Mouse (Mus musculus): ENCODE measurements at regions not wholly inside any gene's neighbourhood (a gene's known extent, or its start where the extent isn't known, plus 50 kb on each side); places are given as distances from the start of the nearest gene placed in this dataset.

DNA sequence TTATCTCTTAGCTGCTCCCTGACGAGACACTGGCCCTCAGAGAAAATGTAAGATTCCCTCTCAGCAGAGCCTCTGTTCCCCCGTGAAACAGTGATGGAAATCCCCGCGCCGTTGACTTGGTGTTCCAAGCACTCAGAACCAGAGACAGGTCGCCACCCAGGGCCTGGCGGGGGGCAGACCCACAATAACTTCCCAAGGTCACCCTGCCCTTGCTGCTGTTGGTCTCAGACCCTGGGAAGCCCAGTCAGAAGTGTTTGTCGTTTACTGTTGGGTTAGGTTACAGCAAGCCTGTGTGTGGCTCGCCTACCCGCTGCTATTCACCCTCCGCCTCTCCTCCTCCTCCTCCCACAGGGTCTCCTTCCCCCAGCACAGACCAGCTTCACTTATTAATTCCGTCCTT, 154.2 kb upstream of the Eomes start:
- DNase-seq (ENCODE audit: extremely low read depth, insufficient read length, low spot score): no peak

DNA sequence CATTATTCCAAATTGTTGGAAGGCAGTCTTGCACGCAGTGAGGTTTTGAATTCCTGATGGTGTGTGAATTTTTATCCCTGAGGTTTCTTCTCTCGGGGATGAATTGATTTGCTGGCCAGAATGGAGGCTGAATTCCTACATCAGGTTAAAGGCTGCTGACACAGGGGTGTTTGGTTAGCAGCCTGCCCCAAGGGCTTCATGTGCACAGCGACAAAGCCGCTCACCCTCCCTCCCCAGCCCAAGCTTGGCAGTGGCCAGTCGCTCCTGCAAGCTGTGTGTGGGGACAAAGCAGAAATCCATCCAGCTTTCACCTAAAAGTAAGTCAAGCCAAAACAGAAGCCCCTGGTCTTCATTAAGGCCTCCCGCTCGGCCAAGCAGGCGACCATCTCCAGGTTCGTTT, 151.4 kb upstream of the Eomes start:
- no peak for DNase-seq (ENCODE audit: extremely low read depth, insufficient read length, low spot score)

DNA sequence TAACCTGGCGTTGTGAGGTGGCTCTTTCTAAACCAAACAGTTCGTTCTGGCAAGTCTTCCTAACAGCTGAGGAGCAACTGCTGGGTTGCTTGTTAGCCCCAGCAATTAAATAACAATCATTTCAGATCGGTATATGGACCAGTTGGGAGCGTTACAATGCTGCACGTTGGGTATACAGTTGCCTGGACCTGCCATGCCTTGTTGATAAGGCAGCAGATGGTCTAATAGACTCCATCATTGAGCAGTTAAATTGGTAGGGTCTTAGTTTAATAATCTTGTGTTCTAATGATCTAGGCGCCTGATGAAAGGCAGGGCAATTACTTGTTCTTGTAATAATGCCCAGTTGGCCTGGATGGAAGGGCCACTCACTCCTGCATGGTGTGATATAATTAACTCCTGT, 150.1 kb upstream of the Eomes start:
- DNase-seq (ENCODE audit: extremely low read depth, insufficient read length, low spot score): no peak

DNA sequence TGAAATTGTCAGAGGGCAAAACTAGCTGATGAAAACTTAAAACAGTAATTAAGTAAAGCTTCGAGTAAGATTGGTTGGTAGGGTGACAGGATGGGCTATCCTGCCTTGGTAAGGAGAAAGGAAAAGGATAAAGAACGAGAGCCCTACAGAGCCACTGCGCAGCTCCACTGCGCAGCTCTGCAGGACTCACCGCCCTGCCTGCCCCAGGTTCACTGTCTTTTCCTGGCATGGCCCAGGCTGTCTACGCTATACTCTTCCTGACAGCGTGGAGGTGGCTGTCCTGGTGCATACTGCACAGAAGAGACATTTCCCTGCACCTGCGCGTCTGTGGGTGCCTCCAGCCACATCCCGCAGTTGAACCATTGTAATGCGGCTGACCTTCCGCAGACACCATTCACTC, 136.6 kb upstream of the Eomes start:
- DNase-seq (ENCODE audit: extremely low read depth, insufficient read length, low spot score): no peak

DNA sequence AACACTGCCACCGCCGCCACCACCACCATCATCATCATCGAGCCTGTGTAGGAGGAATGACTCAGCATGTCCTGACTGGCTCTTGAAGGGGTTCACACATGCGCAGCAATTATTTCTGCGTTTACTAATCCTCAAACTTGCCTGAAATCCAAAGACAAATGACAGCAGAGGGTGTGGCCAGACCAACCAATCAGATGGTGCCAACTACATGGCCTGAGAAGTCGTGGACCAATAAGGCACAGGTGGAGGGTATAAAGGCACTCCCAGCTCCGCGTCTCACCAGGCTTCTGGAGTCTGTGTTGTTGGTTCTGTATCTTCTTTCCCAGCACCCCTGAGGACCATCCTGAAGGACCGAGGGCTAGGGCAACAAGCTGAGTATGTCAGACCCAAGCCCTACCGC, 123.1 kb upstream of the Eomes start:
- DNase-seq (ENCODE audit: extremely low read depth, insufficient read length, low spot score): no peak

DNA sequence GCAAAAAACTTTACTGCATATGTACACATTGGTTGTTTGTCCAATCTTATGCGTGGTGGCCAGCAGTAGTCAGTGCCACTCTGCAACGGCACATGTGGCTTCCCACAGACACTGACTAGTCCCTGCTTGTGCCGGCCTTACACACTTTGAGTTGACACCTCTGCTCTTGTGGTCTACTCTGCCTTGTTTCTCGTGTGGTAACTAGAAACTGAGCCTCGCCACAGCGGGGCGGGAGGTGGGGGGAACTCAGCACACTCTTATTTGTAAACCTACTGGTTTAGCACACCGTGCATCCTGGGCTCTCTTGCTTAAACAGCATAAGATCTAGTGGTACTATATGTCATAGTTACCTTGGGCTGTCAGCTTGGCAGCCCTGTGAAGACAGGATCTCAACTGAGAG, 120.6 kb upstream of the Eomes start:
- no peak for DNase-seq (ENCODE audit: extremely low read depth, insufficient read length, low spot score)

DNA sequence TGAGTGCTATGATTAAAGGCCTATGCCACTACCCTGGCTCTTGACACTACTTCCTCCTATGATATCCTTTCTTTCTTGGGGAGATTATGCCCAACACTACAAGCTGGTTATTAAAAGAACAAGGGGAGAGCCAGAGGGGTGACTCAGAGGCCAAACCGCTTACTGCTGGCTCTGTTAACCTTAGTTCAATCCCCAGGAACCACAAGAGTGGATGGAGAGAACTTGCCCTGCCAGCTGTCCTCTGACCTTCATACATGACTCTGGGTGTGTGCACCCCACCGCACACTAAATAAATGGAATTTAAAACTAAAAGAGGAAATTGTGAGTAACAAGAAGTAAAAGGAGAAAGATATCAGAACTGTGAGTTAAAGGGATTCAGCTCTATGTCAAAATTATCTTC, 114.1 kb upstream of the Eomes start:
- DNase-seq (ENCODE audit: extremely low read depth, insufficient read length, low spot score): peak; percentile 31

DNA sequence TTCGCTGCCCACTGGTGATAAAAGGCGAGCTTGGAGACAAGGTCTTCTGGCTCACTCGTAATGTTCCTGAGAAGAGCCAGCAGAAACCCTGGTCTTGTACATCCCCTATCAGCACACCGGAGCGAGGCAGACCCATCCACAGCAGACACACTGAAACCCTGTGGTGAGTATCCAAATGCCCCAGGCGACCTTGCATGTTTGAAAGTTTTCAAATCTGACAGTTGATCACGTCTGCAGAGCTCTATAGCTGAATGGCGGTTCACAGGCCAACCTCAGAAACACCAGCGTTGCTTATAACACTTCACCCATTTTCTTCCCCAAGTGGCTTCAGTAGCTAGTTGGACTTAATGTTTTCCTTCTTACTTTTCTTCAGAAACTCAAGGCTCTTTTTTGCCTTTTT, 112.6 kb upstream of the Eomes start:
- DNase-seq (ENCODE audit: extremely low read depth, insufficient read length, low spot score): no peak

DNA sequence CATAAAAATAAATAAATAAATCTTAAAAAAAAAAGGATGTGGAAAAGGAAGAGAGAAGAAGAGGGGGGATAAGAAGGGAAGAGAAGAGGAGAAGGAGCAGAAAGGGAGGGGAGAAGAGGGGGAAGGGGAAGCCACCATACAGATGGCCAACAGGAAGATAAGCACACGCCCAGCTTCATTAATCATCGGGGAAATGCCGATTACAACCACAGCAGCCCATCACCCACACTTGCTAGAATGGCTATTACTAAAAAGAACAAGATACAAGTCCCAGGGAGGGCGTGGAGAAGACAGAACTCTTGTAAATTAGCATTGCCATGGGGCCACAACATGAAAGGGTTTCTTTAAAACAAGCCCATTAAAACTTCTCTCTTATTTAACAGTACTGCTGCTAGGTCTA, 110.7 kb upstream of the Eomes start:
- DNase-seq (ENCODE audit: extremely low read depth, insufficient read length, low spot score): no peak

DNA sequence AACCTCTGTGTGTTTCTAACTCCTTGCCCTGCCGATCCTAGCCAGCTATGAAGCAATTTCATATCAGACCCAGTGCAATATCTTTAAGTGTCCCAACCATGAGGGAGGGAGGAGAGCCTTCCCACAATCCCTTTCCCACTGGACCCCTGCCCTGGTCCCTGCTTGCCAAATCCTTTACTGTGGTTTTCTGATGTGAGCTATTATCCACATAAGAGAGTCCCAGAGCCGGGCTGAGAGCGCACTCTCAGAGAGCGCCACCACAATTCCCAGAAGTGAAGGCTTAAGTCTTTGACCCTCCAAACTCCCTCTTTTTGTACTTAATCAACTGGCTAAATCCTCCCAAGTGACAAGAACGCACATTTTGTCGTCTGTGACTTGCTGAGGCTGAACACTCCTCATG, 107.4 kb upstream of the Eomes start:
- DNase-seq (ENCODE audit: extremely low read depth, insufficient read length, low spot score): no peak

DNA sequence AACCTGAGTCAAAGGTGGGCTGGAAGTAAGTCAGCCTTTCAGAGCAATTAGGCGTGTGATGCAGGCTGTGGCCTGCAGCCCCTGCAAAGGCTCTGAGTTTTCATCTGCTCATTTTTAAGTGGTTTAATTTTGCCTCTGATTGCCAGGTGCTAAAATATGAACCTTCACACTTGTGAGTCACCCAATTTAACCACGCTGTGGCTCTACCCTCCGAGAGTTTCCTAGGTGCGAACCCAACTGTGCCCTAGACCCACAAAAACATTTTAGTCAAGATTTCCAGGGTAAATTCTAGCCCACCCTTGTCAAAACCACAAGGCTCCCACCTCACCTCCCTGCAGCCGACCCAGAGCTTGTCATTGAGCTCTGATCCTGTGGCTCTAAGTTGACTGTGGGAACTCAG, 103.3 kb upstream of the Eomes start:
- no peak for DNase-seq (ENCODE audit: extremely low read depth, insufficient read length, low spot score)

DNA sequence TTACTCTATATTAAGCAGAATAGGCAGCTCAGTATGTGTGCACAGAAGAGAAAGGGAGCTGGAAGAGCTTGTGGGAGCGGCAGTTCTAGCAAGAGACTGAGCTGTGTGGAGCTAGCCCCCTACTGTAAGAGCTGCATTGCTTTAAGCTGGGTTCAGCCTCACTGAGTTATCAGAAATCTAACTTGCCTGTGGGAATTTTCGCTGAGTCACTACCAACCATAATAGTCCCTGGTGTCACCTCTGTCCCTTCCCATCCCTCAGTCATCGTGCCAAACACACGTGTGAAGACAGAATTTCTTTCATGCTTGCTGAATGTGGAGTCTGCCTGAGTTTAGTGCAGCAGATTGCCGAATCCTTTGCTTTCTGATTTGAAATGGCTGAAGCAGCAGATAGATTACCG, 99.0 kb upstream of the Eomes start:
- no peak for DNase-seq (ENCODE audit: extremely low read depth, insufficient read length, low spot score)

DNA sequence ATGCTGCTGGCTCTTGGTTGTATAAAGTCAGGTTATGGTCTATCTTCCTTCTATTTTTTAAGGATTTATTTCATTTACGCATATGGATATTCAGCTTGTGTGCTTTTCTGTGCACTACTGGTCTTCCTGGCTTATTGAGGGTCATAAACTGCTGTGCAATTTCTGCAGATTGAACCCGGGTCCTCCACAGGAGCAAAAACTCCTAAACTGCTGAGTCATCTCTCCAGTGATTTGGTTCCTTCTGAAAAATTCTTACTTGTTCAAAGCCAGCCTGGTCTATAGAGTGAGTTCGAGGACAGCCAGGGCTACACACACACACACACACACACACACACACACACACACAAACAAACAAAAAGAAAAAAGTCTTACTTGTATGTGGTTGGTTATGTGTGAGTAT, 95.5 kb upstream of the Eomes start:
- no peak for DNase-seq (ENCODE audit: extremely low read depth, insufficient read length, low spot score)

DNA sequence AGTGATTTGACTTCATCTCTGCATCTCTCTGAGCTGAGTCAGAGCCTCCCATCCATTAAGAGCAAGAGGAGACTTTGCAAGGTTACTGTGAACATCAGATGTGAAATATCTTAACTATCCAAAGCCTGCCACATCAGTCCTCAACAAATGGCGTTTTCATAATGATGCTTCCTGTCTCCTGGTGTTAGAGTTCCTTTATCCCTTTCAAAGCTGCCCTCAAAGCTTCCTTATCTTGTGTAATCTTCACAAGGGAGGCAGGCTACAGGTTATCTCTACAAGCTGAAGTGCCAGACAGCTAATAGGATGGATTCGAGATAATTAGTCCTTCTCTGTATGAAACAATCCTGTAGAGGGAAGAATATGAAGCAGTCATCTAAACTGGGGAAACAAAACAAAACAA, 93.4 kb upstream of the Eomes start:
- no peak for DNase-seq (ENCODE audit: extremely low read depth, insufficient read length, low spot score)

DNA sequence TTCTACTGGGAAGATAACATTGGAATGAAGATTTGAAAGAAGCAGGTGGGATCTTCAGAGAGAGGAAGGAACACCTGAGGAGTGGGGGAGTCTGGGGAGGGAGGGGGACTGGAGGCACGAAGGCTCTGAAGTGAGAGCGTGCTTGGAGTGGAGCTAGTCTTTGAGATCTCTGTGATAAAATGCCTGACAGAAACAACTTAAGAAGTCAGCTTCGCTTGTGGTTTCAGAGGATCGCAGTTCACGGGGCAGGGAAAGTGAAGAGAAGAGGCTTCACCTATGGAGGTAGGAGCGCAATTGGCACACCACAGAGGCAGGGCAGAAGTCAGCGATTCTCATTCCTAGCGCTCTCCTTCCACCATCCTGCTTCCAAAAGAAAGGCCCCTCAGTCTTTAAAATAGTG, 90.4 kb upstream of the Eomes start:
- DNase-seq (ENCODE audit: extremely low read depth, insufficient read length, low spot score): no peak

DNA sequence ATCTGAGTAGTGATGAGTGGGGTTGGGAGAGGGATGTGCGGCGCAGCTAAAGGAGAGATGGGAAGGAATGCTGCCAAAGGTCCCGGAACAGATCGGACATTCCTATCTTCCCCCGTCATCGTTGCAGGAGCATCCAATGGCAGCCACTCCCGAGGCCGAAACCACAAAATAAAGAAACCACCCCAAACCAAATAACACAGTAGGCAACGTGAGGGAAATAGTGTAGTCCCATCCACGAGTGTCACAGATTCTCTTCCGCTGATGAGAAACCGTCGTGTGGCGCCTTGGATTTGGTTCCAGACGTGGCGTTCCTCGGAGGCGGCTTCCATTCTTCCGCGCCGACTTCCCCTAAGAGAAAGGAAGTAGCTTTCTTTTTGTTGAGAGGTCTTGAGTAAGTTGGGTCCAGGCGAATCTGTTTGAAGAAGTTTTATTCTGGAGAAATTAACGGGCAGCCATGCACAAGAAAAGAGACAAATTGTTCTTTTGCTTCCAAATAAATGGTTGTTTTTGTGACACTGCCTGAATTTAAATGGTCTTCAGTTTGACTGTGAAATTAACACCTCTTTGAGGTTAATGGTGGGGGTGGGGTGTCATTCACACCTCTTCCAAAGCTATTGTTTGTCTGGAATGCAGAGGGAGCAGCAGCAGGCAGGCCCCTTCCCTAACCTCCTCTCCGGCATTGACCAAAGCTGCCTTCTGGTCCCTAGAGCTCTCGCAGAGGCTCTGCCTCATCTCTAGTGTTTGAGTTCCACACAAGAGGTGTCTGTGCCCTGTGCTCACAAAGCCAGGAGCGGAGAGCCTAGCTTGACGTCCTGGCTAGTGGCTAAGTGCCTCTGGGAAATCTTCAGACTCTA, 88.3 kb upstream of the Eomes start:
- DNase-seq (ENCODE audit: extremely low read depth, insufficient read length, low spot score): peak; percentile 52

DNA sequence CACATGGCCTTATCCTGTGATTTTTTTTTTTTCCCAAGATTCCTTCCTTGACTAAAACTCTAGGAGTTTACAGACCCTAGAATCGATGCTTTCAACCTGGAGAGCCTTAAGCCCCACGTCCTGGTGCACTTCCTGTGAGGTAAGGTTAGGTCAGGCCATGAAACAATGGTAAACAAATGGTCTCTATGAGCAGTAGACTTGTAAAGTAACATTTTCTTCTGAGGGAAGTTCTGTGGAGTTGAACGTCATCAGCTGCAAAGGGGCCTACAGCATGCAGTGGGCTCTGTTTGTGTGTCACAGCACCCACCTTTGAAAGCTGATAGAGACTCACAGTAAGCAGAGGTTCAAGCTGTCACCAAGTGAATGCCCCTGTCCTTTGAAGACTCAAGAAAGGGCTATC, 87.3 kb upstream of the Eomes start:
- DNase-seq (ENCODE audit: extremely low read depth, insufficient read length, low spot score): no peak

DNA sequence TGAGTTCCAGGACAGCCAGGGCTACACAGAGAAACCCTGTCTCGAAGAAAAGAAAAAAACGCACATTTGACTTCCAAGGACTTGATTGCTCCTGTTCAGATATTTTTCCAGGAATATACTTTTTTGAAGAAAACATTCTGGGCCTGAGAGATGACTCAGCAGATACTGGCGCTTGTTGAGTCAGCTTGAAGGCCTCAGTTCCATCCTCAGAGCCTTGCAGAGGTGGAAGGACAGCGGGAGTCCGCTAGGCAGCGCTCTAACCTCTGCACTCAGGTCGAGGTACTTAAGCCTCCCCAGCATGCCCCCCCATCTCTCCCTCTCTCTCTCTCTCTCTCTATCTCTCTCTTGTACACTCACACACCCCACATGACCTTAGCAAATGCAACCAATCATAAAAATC, 86.3 kb upstream of the Eomes start:
- no peak for DNase-seq (ENCODE audit: extremely low read depth, insufficient read length, low spot score)

DNA sequence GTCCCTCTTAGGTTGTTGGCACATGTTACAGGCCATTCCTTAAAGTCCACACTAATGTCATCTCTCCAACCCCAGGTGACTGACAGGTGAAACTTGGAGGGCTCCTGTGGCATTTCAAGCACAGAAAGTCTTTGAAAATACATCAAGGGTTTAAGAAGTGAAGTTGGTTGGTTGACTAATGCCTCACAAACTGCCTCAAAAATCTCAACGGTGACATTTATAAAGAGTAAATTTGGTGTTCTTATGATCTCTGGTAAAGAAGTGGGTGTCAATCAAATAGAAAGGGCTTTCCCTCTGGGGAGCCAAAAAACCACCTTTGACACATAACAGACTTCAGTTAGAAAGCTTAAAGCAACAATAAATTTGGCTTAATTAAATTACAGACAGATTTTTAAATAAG, 85.2 kb upstream of the Eomes start:
- DNase-seq (ENCODE audit: extremely low read depth, insufficient read length, low spot score): no peak

DNA sequence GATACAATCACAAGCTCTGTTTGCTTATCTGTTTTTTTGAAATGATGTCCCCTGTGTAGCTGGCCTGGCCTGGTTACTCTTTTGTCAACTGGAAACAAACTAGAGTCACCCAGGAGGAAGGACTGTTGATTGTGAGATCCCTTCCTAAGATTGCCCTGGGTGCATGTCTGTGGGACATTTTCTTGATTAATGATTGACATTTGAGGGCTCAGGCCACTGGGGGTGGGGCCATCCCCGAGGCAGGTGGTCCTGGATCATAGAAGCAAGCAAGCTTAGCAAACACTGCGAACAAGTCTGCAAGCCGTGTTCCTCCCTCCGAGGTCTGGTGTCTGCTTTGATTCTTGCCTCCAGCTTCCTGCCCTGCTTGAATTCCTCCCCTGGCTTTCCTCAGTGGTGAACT, 84.4 kb upstream of the Eomes start:
- no peak for DNase-seq (ENCODE audit: extremely low read depth, insufficient read length, low spot score)

DNA sequence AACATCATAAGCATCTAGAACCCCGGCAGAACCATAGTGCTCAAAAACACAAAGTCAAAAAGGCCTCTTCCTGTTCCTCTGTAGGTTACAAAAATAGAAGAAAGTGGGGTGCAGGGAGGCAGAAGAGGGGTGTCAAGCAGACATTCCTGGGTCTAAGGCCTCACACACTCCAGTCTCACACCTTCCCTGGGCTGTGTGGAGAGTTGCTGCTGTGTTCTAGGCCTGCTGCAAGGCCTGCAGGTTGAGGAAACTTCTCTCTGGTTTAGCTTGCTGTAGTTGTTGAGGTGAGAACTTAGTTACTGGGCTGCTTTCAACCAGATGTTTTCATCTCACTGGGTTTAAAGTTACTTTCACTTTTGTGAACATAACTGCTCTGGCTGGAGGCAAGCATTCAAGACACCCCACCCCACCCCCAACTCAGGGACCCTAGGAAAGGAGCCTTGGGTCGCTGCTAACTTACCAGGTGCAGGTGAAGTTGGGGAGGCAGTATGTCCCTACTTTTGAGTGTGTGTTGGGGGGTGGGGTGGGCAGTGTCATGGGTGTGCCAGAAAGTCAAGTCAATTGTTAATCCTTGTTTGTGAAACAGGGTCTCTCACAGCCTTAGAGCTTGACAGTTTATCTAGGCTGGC, 81.5 kb upstream of the Eomes start:
- DNase-seq (ENCODE audit: extremely low read depth, insufficient read length, low spot score): no peak

DNA sequence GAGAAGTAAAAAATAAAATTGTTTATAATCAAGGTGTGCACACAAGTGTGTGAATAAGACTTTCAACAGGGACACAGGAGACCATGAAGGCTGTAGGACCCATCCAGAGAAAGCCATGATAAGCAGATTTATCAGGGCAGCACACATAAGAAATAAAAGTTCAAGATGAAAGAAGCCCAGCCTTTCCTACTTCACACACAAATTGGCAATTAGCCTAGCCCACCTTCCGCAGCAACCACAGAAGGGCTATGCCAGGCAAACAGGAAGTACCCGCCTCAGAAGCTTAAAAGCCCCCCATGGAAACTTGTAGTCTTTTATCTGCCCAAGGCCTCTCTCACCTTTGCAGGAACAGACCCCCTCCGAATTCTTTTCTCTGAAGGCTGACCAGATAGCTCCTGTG, 77.5 kb upstream of the Eomes start:
- no peak for DNase-seq (ENCODE audit: extremely low read depth, insufficient read length, low spot score)

DNA sequence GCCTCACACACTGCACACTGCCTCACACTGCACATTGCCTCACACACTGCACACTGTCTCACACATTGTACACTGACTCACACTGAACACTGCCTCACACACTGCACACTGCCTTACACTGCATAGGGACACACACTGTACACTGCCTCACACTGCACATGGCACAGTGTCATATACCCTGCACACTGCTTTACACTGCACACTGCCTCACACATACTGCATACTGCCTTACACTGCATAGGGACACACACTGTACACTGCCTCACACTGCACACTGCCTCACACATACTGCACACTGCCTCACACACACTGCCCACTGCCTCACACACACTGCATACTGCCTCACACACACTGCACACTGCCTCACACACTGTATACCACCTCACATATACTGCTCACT, 76.8 kb upstream of the Eomes start:
- DNase-seq (ENCODE audit: extremely low read depth, insufficient read length, low spot score): no peak
